Mouse (Mus musculus): ENCODE measurements around the gene Olfr1414. TPM values are rescaled to one million over a fixed set of nuclear protein-coding genes. Genes with fewer than 3 reads are reported as not detected.

The Olfr1414 gene
- polyA plus RNA-seq (2017; shearing (Covaris generic)), result under 1 TPM in 1 of 2 experiments, not detected in 1; 0.12 TPM

GRCm38 (mm10) chr1:92518561-92518960 is at the start of gene Olfr1414:
Olfr1414 (minus strand) TSS chr1:92518661.

GRCm38 (mm10) chr1:92496001-92496400 is 22.5 kb downstream of the Olfr1414 start, which contains the start of gene Olfr1415:
Olfr1415 (minus strand) TSS chr1:92496101.

GRCm38 (mm10) chr1:92485013-92485412 is 33.4 kb downstream of the Olfr1414 start, which contains the start of gene Olfr1416:
Olfr1416 (minus strand) TSS chr1:92485113.

GRCm38 (mm10) chr1:92473165-92474041 is 45.1 kb downstream of the Olfr1414 start, which contains the start of gene Ndufa10:
Ndufa10 (minus strand) TSS chr1:92473860.

Other genes starting within 250 kb of the Olfr1414 start
- gene Ndufa10, start 44.8 kb downstream of the Olfr1414 start, polyA plus RNA-seq (2017; shearing (Covaris generic)), result 100 to 1,000 TPM; 201 to 223 TPM
- under 1 TPM in 1 of 2 experiments, not detected in 1; 0.12 TPM for gene Olfr1416, start 33.5 kb downstream of the Olfr1414 start, polyA plus RNA-seq (2017; shearing (Covaris generic))
- not detected for gene Olfr1415, start 22.6 kb downstream of the Olfr1414 start, polyA plus RNA-seq (2017; shearing (Covaris generic))
- not detected for gene Olfr1413, start 52.7 kb upstream of the Olfr1414 start, polyA plus RNA-seq (2017; shearing (Covaris generic))
- not detected for gene Olfr1412, start 67.1 kb upstream of the Olfr1414 start, polyA plus RNA-seq (2017; shearing (Covaris generic))
- not detected for gene Olfr1411, start 75.8 kb upstream of the Olfr1414 start, polyA plus RNA-seq (2017; shearing (Covaris generic))
- gene Olfr1410, start 87.1 kb upstream of the Olfr1414 start, polyA plus RNA-seq (2017; shearing (Covaris generic)), result not detected
- gene Olfr12, start 99.1 kb upstream of the Olfr1414 start, polyA plus RNA-seq (2017; shearing (Covaris generic)), result 1 to 10 TPM in 1 of 2 experiments, not detected in 1; 3.3 TPM
- gene Cops9, start 123.3 kb upstream of the Olfr1414 start, polyA plus RNA-seq (2017; shearing (Covaris generic)), result 100 to 1,000 TPM; 195 to 201 TPM
- gene Otos, start 130.2 kb upstream of the Olfr1414 start, polyA plus RNA-seq (2017; shearing (Covaris generic)), result 1 to 10 TPM in 1 of 2 experiments, under 1 TPM in 1; 0.20 to 1.2 TPM

Data from inflammation-experienced regulatory T-cells (primary cell).